Mouse (Mus musculus) C2C12 (cell line): ENCODE results near the gene Meis1. TPM values are rescaled to one million over a fixed set of nuclear protein-coding genes. Genes with fewer than 3 reads are reported as not detected.

Experiments
- H3K27me3 ChIP-seq: one replicate; pipeline ENCODE4 v1.6.1; 2011; ENCODE audit not compliant: control insufficient read depth, insufficient read depth, insufficient read length
- H3K36me3 ChIP-seq: one replicate; pipeline ENCODE4 v1.6.1; 2011; ENCODE audit not compliant: control insufficient read depth, insufficient read depth
- H3K4me3 ChIP-seq: one replicate; pipeline ENCODE4 v1.5.1; 2011; ENCODE audit warnings: mild to moderate bottlenecking, control low read depth; ENCODE audit not compliant: poor library complexity, insufficient read depth, severe bottlenecking
- H3K79me2 ChIP-seq: one replicate; pipeline ENCODE4 v1.6.1; 2011; ENCODE audit not compliant: control insufficient read depth, insufficient read depth
- H3K79me3 ChIP-seq: one replicate; pipeline ENCODE4 v1.6.1; 2011; ENCODE audit warnings: low read depth, control low read depth
- H3ac ChIP-seq: one replicate; pipeline ENCODE3; 2011; ENCODE audit warnings: low read depth; ENCODE audit not compliant: control insufficient read depth, insufficient read length
- CEBPB ChIP-seq: IDR thresholded peaks from one replicate; pipeline ENCODE4 v1.6.1; 2011; ENCODE audit warnings: low read depth, mild to moderate bottlenecking, control low read depth, moderate library complexity
- CTCF ChIP-seq: IDR thresholded peaks from one replicate; pipeline ENCODE4 v1.5.1; 2011; ENCODE audit not compliant: control insufficient read depth, insufficient read depth, insufficient read length
- FOSL1 ChIP-seq: IDR thresholded peaks from one replicate; pipeline ENCODE4 v1.8.0; 2011; ENCODE audit warnings: mild to moderate bottlenecking, low read length; ENCODE audit not compliant: poor library complexity, insufficient read depth, severe bottlenecking
- MAX ChIP-seq: IDR thresholded peaks from one replicate; pipeline ENCODE4 v1.6.1; 2011; ENCODE audit warnings: mild to moderate bottlenecking, control low read depth
- MYOD1 ChIP-seq: IDR thresholded peaks from one replicate; pipeline ENCODE4 v1.6.1; 2011; ENCODE audit warnings: low read depth; ENCODE audit not compliant: control insufficient read depth, insufficient read length
- MYOG ChIP-seq: IDR thresholded peaks from one replicate; pipeline ENCODE4 v1.6.1; 2011; ENCODE audit not compliant: control insufficient read depth, insufficient read length; ENCODE audit errors: extremely low read depth
- USF1 ChIP-seq: IDR thresholded peaks from one replicate; pipeline ENCODE4 v1.6.1; 2011; ENCODE audit warnings: low read depth, mild to moderate bottlenecking, control low read depth, moderate library complexity
- polyA plus RNA-seq: library from polyadenylated mRNA; unstranded; fragments of >200 nt; fragmentation: generic; extraction: Trizol; gene quantifications from one replicate; pipeline ENCODE4 v1.2.1, GENCODE M21; 2012; ENCODE audit warnings: missing spikeins

Meis1 gene
- polyA plus RNA-seq, 1 experiment: 6.8 TPM

DNA sequence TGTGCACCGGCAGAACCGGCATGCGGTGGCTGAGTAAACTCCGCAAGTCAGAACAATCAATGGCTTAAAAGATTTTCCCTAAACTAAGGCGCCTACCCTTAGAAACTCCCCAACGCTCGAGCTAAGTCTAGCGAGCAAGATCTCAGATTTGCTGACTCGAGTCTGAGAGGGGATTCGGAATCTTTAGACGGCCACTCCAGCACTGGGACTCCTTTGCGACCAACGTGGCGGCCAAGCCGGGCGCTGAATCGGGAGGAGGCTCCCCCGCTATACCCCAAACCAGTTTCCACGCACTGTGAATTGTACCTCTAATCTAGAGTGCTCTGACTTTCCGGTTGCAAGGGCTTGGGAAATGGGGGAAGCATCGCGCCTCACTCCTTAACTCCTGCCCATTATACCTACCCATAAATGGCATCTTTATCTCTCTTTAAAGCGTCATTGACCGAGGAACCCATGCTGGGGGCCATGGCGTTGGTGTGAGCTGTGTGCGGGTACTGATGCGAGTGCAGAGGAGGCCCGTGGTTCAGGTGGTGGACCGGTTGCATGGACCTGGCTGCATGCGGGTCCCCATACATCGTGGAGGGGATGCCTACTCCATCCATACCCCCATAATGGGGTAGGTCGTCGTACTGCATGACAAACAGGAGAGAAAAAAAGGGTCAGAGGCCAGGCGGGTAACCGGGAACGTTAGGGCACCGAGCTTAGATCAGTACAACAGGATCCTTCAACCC is 2.9 kb downstream of the Meis1 start:
- Histone ChIP-seq H3K79me2 (peaks cover 76% of the 10 kb centered on the region), H3K36me3 (peaks cover 33% of the 10 kb centered on the region), H3ac (peak overlapping the region; percentile 73), H3K79me3 (peaks cover 46% of the 10 kb centered on the region), H3K27me3 (no peaks in the 10 kb centered on the region), H3K4me3 (peak overlapping the region; percentile 56)
- TF ChIP-seq CEBPB (no peak), MYOG (no peak), MYOD1 (no peak), FOSL1 (no peak), CTCF (no peak), MAX (no peak), USF1 (no peak)

DNA sequence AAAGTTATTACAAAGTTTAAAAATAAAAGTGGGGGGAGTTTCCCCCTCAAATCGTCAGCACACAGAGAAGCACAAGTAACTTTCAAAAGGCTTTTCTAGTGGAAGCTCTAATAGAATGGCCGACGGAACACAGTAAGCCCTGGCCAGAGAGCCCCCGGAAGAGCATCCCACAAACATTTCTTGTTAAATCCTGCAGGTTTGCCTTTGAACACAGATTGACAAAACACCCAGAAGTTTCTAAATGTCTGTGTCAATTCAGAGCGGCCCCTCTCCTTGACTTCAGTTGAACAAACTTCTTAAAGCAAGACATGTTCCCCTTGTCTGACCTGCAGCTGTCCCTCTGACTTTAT is 3.4 kb downstream of the Meis1 start:
- Histone ChIP-seq H3ac (peak overlapping the region; percentile 73), H3K79me3 (peaks cover 46% of the 10 kb centered on the region), H3K36me3 (peaks cover 38% of the 10 kb centered on the region), H3K79me2 (peaks cover 81% of the 10 kb centered on the region), H3K4me3 (peak overlapping the region; percentile 56), H3K27me3 (no peaks in the 10 kb centered on the region)
- no peak for TF ChIP-seq MYOG
- no peak for TF ChIP-seq USF1
- TF ChIP-seq FOSL1: no peak
- TF ChIP-seq MAX: no peak
- no peak for TF ChIP-seq CEBPB
- TF ChIP-seq MYOD1: no peak
- TF ChIP-seq CTCF: no peak

DNA sequence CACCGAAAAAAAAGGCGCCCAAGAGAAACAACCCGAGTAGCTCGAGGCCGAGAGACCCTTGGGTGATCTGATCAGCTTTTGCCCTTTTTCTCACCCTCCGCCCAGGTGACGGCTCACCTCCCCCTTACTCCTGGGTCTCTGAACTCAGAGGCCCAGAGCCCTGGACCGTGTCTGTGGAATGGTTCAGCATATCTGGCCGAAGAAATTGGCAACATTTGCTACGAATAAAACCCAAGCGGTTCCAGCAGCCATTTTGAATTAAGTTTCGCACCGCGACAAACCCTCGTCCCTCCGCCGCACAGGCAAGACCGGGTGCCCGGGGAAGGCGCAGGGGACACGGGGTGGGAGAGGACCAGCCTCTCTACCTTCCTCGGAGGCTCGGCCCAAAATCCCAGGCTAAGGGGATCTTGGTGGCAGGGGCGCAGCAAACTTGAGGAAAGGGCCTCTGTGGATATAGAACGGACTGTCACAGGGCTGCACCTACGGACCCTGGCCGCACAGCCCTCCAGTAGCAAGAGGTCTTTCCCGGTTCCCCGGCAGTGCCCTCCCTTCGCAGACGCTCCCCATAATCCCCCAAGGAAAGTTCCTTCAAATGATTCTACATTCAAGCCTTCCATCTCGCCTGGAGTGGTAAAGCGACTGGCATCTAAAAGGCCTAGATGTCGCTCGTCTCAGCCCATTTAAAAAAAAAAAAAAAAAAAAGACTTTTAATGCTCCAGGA is 4.2 kb downstream of the Meis1 start:
- H3ac ChIP-seq: peak overlapping the region; percentile 93
- H3K4me3 ChIP-seq: peak overlapping the region; percentile 56

DNA sequence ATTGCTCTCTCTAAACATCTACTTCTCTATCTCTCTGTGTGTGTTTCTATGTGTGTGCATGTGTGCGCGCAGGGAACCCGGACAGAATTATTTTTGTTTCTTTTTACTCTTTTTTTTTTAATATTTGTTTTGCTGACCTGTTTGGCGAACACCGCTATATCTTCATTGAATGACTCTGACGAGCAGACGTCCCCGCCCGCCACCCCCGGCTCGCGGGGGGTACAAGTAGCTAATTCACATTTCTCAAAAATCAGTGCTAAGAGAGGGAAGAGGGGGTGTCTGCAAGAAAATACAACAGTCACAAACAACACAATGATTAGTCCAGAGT is 4.7 kb downstream of the Meis1 start:
- no peak for TF ChIP-seq MYOG
- TF ChIP-seq CEBPB: no peak
- TF ChIP-seq MAX: no peak
- TF ChIP-seq MYOD1: no peak
- no peak for TF ChIP-seq USF1
- no peak for TF ChIP-seq CTCF
- no peak for TF ChIP-seq FOSL1
- H3K4me3 ChIP-seq: peak overlapping the region; percentile 56
- no peaks in the 10 kb centered on the region for H3K27me3 ChIP-seq

More for the DNA sequence above, 4.2 kb downstream of the Meis1 start:
- Histone ChIP-seq H3K79me2 (peaks cover 87% of the 10 kb centered on the region), H3K27me3 (no peaks in the 10 kb centered on the region), H3K36me3 (peaks cover 45% of the 10 kb centered on the region), H3K79me3 (peaks cover 50% of the 10 kb centered on the region)
- TF ChIP-seq CTCF (no peak), FOSL1 (no peak)

DNA sequence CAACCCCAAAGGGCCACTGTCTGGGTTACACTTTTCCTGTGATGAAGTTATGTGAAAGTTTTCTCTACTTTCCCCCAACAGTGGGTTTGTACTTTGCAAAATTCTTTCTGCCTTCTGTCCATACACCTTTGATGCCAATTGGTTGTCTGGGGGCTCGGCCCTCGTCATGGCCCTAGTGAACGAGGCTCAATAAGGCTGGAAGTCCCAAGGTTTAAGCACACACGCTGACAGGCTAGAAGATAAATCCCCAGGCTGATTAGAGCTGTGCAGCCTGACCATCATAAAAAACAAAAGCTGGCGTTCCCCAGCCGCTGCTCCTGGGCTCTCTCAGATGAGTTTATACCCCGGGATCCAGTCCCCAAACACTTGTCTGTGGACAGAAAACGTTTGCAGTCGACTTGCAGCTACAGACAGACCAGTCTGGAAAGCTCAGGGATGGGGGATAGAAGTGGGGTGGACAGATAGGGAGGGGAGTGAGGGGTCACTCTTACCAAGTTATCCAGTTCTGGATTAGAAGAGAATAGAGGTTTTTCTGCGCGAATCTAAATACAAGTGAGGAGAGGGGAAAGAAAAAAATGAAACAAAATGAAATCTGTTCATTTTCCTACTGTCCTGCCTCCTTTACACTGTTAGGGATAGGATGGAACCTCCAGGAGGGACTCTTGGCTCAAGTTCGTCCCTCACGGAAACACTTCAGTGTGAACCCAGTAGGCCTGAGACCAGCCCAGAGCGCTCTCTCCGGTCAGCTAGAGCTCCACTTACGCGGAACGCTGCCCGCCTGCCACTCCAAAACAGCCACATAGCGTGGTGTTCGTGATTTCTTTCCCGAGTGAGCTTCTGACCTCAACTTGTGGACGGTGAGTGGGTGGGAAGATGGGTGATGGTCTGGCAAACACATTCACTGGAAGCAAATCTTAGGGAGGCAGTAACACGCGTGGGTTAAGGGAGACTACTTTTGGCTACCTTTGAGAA is 5.4 kb downstream of the Meis1 start:
- Histone ChIP-seq H3ac (peak overlapping the region; percentile 19), H3K27me3 (no peaks in the 10 kb centered on the region), H3K4me3 (no peak overlapping the region), H3K79me3 (peaks cover 50% of the 10 kb centered on the region), H3K36me3 (peaks cover 45% of the 10 kb centered on the region), H3K79me2 (peaks cover 86% of the 10 kb centered on the region)
- TF ChIP-seq MYOG (no peak), MYOD1 (no peak), USF1 (no peak), FOSL1 (no peak), CEBPB (no peak), MAX (no peak), CTCF (no peak)

More for the DNA sequence above, 4.7 kb downstream of the Meis1 start:
- Histone ChIP-seq H3K36me3 (peaks cover 45% of the 10 kb centered on the region), H3K79me2 (peaks cover 87% of the 10 kb centered on the region), H3ac (no peak overlapping the region), H3K79me3 (peaks cover 50% of the 10 kb centered on the region)
